Mouse (Mus musculus): ENCODE data around the gene Znfx1.

Znfx1 gene

DNA sequence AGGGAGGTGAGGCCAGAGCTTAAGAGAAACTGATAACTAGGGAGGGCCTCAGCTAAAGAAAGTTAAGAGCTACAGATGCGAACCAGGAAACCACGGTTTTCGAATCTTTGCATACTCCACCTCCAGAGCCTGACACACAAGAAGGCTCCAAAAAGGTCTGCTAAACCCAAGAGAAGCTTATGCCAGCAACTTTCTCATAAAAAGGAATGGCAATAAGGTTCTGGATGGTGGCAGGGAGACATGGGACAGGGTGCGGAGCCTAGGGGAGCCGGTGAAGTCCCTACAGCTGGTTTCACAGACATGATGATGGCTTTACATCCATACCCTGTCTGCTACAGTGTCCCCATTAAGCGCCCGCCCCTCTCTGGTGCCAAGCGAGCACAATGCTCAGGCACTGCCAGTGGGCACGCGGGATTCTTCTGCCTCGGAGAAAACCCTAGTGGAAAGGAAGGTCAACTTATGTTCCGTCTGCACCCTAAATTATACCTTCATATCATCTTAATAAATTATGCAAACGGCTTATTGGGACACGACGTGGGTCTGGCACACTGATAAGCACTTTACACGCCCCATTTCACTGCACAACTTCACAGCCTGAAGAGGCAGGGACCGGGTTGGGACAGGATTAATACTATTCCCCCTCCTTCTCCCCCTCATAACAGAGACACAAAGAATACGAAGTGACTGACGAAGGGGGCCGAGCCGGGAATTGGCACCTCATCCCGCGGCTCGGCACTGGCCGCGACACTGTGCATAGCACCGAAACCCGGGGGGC, 67.6 kb downstream of the Znfx1 start:
- DNase-seq, result peak; percentile 34

DNA sequence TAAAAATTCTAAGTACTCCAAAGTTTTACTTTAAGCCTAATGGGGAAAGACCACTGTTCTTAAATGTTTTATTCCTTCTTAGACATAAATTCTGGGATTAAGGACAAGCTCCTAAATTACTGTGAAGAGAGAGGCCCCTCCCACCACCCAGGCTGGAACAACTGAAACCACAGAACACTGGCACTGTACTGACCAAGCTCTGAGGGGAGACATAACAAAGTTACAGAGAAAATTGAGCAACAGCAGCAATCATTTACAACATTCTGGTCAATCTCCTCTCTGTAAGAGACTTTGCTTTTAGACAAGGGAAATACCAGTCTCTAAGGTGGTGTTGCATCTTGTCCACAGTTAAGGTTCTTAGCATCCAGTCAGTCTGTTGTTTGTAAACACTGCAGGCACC, 70.9 kb downstream of the Znfx1 start:
- DNase-seq, result no peak

DNA sequence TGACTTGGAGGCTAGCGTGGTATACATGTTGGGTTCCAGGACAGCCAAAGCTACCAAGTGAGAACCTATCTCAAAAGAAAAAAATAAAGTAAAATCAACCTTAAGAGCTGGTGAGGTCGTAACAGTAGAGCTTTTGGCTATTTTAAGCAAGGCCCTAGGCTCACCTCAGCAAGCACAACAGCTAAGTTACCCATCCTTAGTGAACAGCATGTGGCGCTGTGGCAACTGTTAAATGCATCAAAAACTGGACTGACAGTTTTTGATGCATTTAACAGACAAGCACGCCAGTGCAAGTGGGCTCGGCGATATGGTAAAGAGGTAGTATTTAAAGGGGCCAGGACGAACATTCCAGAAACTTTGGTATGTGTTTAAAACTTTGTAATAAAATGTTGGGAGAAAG, 72.0 kb downstream of the Znfx1 start:
- DNase-seq, result no peak

Data from kidney, adult 18-20 months (tissue).